Mouse (Mus musculus): ENCODE data around the gene Ppp1r9b.

- TF ChIP-seq POLR2A (IDR thresholded peaks at IDR 0.05; ENCODE audit: control insufficient read depth, low read depth, low read length) (no peak), CTCF (IDR thresholded peaks at IDR 0.05; ENCODE audit: control insufficient read depth, insufficient read depth, insufficient replicate concordance, low read depth, low read length) (no peak)
Observed at GRCm38 (mm10) chr11:95043060-95043459, 52.2 kb downstream of the Ppp1r9b start.

Measured in testis, adult 2 months (tissue).